Comparison of ENCODE assay signal across 11 mouse cellular contexts in the genomic region with DNA sequence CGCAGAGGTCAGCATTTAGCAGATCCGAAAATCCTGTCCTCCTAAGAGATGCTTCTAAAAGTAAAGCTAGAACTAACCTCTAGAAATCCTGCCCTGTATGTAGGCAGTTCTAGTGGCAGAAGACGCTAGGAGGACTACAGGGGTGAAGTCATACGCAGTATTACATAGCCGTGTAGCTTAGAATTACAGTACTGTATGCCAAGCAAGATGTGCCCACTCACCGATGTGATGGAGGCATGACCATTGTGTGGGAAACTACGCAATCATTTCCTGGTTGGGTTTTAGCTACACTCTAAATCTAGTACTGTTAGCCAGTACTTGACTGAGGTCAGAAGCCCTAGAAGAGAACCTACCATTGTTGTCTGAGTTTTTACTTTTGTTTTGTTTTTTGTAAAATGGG.
"Had no signal": no experiment of that assay in that cellular context is flagged by ENCODE, and none has a peak within 500 bp of the region (broad histone marks: within the 10 kb centered on the region; RNA-seq: fewer than 3 reads in every experiment).

No protein-coding gene starts in this region.

- H3K36me3 ChIP-seq: limb, embryonic 15.5 days; liver, embryonic 13.5 days; midbrain, embryonic 12.5 days; stomach, embryonic 15.5 days had no signal

- ATAC-seq: intestine, embryonic 16.5 days had no signal

- H3K9ac ChIP-seq: limb, embryonic 15.5 days; liver, embryonic 13.5 days; midbrain, embryonic 12.5 days; stomach, embryonic 15.5 days had no signal

- H3K4me1 ChIP-seq: limb, embryonic 15.5 days; liver, embryonic 13.5 days; midbrain, embryonic 12.5 days; stomach, embryonic 15.5 days had no signal

- H3K4me3 ChIP-seq: limb, embryonic 15.5 days; liver, embryonic 13.5 days; midbrain, embryonic 12.5 days; stomach, embryonic 15.5 days had no signal

- H3K27me3 ChIP-seq: limb, embryonic 15.5 days; liver, embryonic 13.5 days; midbrain, embryonic 12.5 days; stomach, embryonic 15.5 days had no signal

- DNase-seq: kidney, adult 2 months; kidney, postnatal 25 days; liver, embryonic 13.5 days; lung, adult 18-20 months; retina, postnatal 1 day; right cerebral cortex, postnatal 4 days; thymus, postnatal 36 days had no signal

- H3K4me2 ChIP-seq: limb, embryonic 15.5 days; liver, embryonic 13.5 days; midbrain, embryonic 12.5 days; stomach, embryonic 15.5 days had no signal

- H3K9me3 ChIP-seq: limb, embryonic 15.5 days; liver, embryonic 13.5 days; midbrain, embryonic 12.5 days; stomach, embryonic 15.5 days had no signal

- H3K27ac ChIP-seq: limb, embryonic 15.5 days; liver, embryonic 13.5 days; midbrain, embryonic 12.5 days; stomach, embryonic 15.5 days had no signal
